Mouse (Mus musculus): Measurements from ENCODE around the gene Cdk1. TPM values are rescaled to one million over a fixed set of nuclear protein-coding genes. Genes with fewer than 3 reads are reported as not detected.
A peak's percentile ranks its signal among the peaks of the same experiment; 100 is the strongest.

Cdk1 gene
- 507 and 508 TPM in 2 replicates for polyA plus RNA-seq (2014; fragmentation: Nextera tagmentation; extraction: Ambion mirVana)

GRCm38 (mm10) chr10:69352212-69353085, at the start of gene Cdk1:
TSS of gene Cdk1 (minus strand) at chr10:69352938.
- WGBS = under 1% methylated on average over 51 of the region's 51 CpGs
- Histone ChIP-seq H3K27ac (replicated peaks; ENCODE audit: low read depth, low read length) (peak within 1 kb of the TSS; percentile 76), H3K4me3 (ENCODE audit: low read depth, low read length) (peak within 1 kb of the TSS; percentile 84), H3K9ac (replicated peaks; ENCODE audit: low read length) (peak within 1 kb of the TSS; percentile 95), H3K9me3 (replicated peaks; ENCODE audit: control insufficient read depth, low read length) (no peaks in the 10 kb centered on the region), H3K4me1 (ENCODE audit: control insufficient read depth, insufficient read depth, low read length) (no peaks in the 10 kb centered on the region; the same call in 1 of the 2 replicates), H3K4me2 (ENCODE audit: low read depth, low read length) (peak within 1 kb of the TSS; percentile 64), H3K36me3 (replicated peaks; ENCODE audit: control insufficient read depth, insufficient read depth, low read depth, low read length) (no peaks in the 10 kb centered on the region; the same call in 1 of the 2 replicates), H3K27me3 (ENCODE audit: control insufficient read depth, insufficient read depth, low read length) (no peaks in the 10 kb centered on the region)
- DNase-seq (ENCODE audit: low spot score) (peak; percentile 99), ATAC-seq (replicated peaks; ENCODE audit: insufficient number of reproducible peaks, low FRiP score, low TSS enrichment, low read depth) (peak; percentile 93)

GRCm38 (mm10) chr10:69399814-69400385, 47.2 kb upstream of the Cdk1 start:
- H3K4me3 ChIP-seq (ENCODE audit: low read depth, low read length) = peak overlapping the region; percentile 65
- peaks cover 21% of the 10 kb centered on the region for H3K27me3 ChIP-seq (ENCODE audit: control insufficient read depth, insufficient read depth, low read length)
- H3K36me3 ChIP-seq (replicated peaks; ENCODE audit: control insufficient read depth, insufficient read depth, low read depth, low read length) = no peaks in the 10 kb centered on the region
- H3K4me1 ChIP-seq (ENCODE audit: control insufficient read depth, insufficient read depth, low read length) = peaks cover 6% of the 10 kb centered on the region; the same call in 1 of the 2 replicates
- ATAC-seq (replicated peaks; ENCODE audit: insufficient number of reproducible peaks, low FRiP score, low TSS enrichment, low read depth) (no peak), DNase-seq (ENCODE audit: low spot score) (peak; percentile 54)
- H3K9ac ChIP-seq (replicated peaks; ENCODE audit: low read length) = no peak overlapping the region; the same call in 1 of the 2 replicates
- 3% methylated on average over 17 of the region's 17 CpGs for WGBS
- no peak overlapping the region for H3K27ac ChIP-seq (replicated peaks; ENCODE audit: low read depth, low read length)
- no peaks in the 10 kb centered on the region for H3K9me3 ChIP-seq (replicated peaks; ENCODE audit: control insufficient read depth, low read length)
- peak overlapping the region; percentile 100 for H3K4me2 ChIP-seq (ENCODE audit: low read depth, low read length)

GRCm38 (mm10) chr10:69398763-69399590, 46.2 kb upstream of the Cdk1 start, which contains the start of gene Ank3:
TSS of gene Ank3 (plus strand) at chr10:69398773.
- H3K4me3 ChIP-seq (ENCODE audit: low read depth, low read length) = peak within 1 kb of the TSS; percentile 65
- H3K36me3 ChIP-seq (replicated peaks; ENCODE audit: control insufficient read depth, insufficient read depth, low read depth, low read length) = no peaks in the 10 kb centered on the region
- peak within 1 kb of the TSS; percentile 13 for H3K9ac ChIP-seq (replicated peaks; ENCODE audit: low read length)
- peak within 1 kb of the TSS; percentile 100 for H3K4me2 ChIP-seq (ENCODE audit: low read depth, low read length)
- DNase-seq (ENCODE audit: low spot score) = peak; percentile 48
- H3K4me1 ChIP-seq (ENCODE audit: control insufficient read depth, insufficient read depth, low read length) = peaks cover 6% of the 10 kb centered on the region; the same call in 1 of the 2 replicates
- H3K9me3 ChIP-seq (replicated peaks; ENCODE audit: control insufficient read depth, low read length) = no peaks in the 10 kb centered on the region
- WGBS = under 1% methylated on average over 71 of the region's 77 CpGs
- no peak within 1 kb of the TSS for H3K27ac ChIP-seq (replicated peaks; ENCODE audit: low read depth, low read length)
- H3K27me3 ChIP-seq (ENCODE audit: control insufficient read depth, insufficient read depth, low read length) = peaks cover 21% of the 10 kb centered on the region
- ATAC-seq (replicated peaks; ENCODE audit: insufficient number of reproducible peaks, low FRiP score, low TSS enrichment, low read depth) = peak; percentile 64

- peak; percentile 30 for DNase-seq (ENCODE audit: low spot score)
- Histone ChIP-seq H3K4me2 (ENCODE audit: low read depth, low read length) (peak overlapping the region; percentile 100), H3K9me3 (replicated peaks; ENCODE audit: control insufficient read depth, low read length) (no peaks in the 10 kb centered on the region), H3K27ac (replicated peaks; ENCODE audit: low read depth, low read length) (no peak overlapping the region), H3K36me3 (replicated peaks; ENCODE audit: control insufficient read depth, insufficient read depth, low read depth, low read length) (no peaks in the 10 kb centered on the region), H3K4me3 (ENCODE audit: low read depth, low read length) (peak overlapping the region; percentile 65), H3K4me1 (ENCODE audit: control insufficient read depth, insufficient read depth, low read length) (peaks cover 6% of the 10 kb centered on the region; the same call in 1 of the 2 replicates), H3K9ac (replicated peaks; ENCODE audit: low read length) (peak overlapping the region; percentile 13; the same call in 1 of the 2 replicates), H3K27me3 (ENCODE audit: control insufficient read depth, insufficient read depth, low read length) (peaks cover 21% of the 10 kb centered on the region)
- peak; percentile 50; the same call in 1 of the 2 replicates for ATAC-seq (replicated peaks; ENCODE audit: insufficient number of reproducible peaks, low FRiP score, low TSS enrichment, low read depth)
- 1% methylated on average over 26 of the region's 26 CpGs for WGBS
Observed at GRCm38 (mm10) chr10:69398197-69398762, 45.5 kb upstream of the Cdk1 start.

GRCm38 (mm10) chr10:69389511-69389910, 36.8 kb upstream of the Cdk1 start:
- no peaks in the 10 kb centered on the region for H3K36me3 ChIP-seq (replicated peaks; ENCODE audit: control insufficient read depth, insufficient read depth, low read depth, low read length)
- no peaks in the 10 kb centered on the region; the same call in 1 of the 2 replicates for H3K9me3 ChIP-seq (replicated peaks; ENCODE audit: control insufficient read depth, low read length)
- H3K4me2 ChIP-seq (ENCODE audit: low read depth, low read length) = no peak overlapping the region
- no peaks in the 10 kb centered on the region for H3K4me1 ChIP-seq (ENCODE audit: control insufficient read depth, insufficient read depth, low read length)
- 88% methylated on average over 4 of the region's 4 CpGs for WGBS
- ATAC-seq (replicated peaks; ENCODE audit: insufficient number of reproducible peaks, low FRiP score, low TSS enrichment, low read depth) (no peak), DNase-seq (ENCODE audit: low spot score) (no peak)
- no peak overlapping the region for H3K27ac ChIP-seq (replicated peaks; ENCODE audit: low read depth, low read length)
- no peaks in the 10 kb centered on the region for H3K27me3 ChIP-seq (ENCODE audit: control insufficient read depth, insufficient read depth, low read length)
- no peak overlapping the region for H3K9ac ChIP-seq (replicated peaks; ENCODE audit: low read length)
- H3K4me3 ChIP-seq (ENCODE audit: low read depth, low read length) = no peak overlapping the region

GRCm38 (mm10) chr10:69386767-69387166, 34.0 kb upstream of the Cdk1 start:
- Histone ChIP-seq H3K36me3 (replicated peaks; ENCODE audit: control insufficient read depth, insufficient read depth, low read depth, low read length) (no peaks in the 10 kb centered on the region), H3K4me2 (ENCODE audit: low read depth, low read length) (no peak overlapping the region), H3K4me3 (ENCODE audit: low read depth, low read length) (no peak overlapping the region), H3K9ac (replicated peaks; ENCODE audit: low read length) (no peak overlapping the region), H3K4me1 (ENCODE audit: control insufficient read depth, insufficient read depth, low read length) (no peaks in the 10 kb centered on the region), H3K27me3 (ENCODE audit: control insufficient read depth, insufficient read depth, low read length) (no peaks in the 10 kb centered on the region), H3K9me3 (replicated peaks; ENCODE audit: control insufficient read depth, low read length) (no peaks in the 10 kb centered on the region; the same call in 1 of the 2 replicates), H3K27ac (replicated peaks; ENCODE audit: low read depth, low read length) (no peak overlapping the region)
- WGBS = 79% methylated on average over 8 of the region's 8 CpGs
- ATAC-seq (replicated peaks; ENCODE audit: insufficient number of reproducible peaks, low FRiP score, low TSS enrichment, low read depth) (no peak), DNase-seq (ENCODE audit: low spot score) (no peak)

GRCm38 (mm10) chr10:69385136-69385535, 32.4 kb upstream of the Cdk1 start:
- Histone ChIP-seq H3K27ac (replicated peaks; ENCODE audit: low read depth, low read length) (no peak overlapping the region), H3K36me3 (replicated peaks; ENCODE audit: control insufficient read depth, insufficient read depth, low read depth, low read length) (no peaks in the 10 kb centered on the region), H3K9me3 (replicated peaks; ENCODE audit: control insufficient read depth, low read length) (no peaks in the 10 kb centered on the region; the same call in 1 of the 2 replicates), H3K4me3 (ENCODE audit: low read depth, low read length) (no peak overlapping the region), H3K27me3 (ENCODE audit: control insufficient read depth, insufficient read depth, low read length) (no peaks in the 10 kb centered on the region), H3K9ac (replicated peaks; ENCODE audit: low read length) (no peak overlapping the region), H3K4me2 (ENCODE audit: low read depth, low read length) (no peak overlapping the region), H3K4me1 (ENCODE audit: control insufficient read depth, insufficient read depth, low read length) (no peaks in the 10 kb centered on the region)
- ATAC-seq (replicated peaks; ENCODE audit: insufficient number of reproducible peaks, low FRiP score, low TSS enrichment, low read depth) (no peak), DNase-seq (ENCODE audit: low spot score) (no peak)
- WGBS = 87% methylated on average over 8 of the region's 8 CpGs

Data from embryonic facial prominence, embryonic 11.5 days (tissue).